Mouse (Mus musculus) granulocyte monocyte progenitor cell, adult 5-6 weeks (primary cell): ENCODE data around the gene Ptger4. TPM values are rescaled to one million over a fixed set of nuclear protein-coding genes. Genes with fewer than 3 reads are reported as not detected.

ENCODE experiments used
- ATAC-seq: replicated peaks from 2 replicates; pipeline ENCODE4 v1.8.0; 2016; ENCODE audit warnings: mild to moderate bottlenecking, moderate TSS enrichment, inconsistent platforms; ENCODE audit not compliant: poor library complexity, severe bottlenecking
- total RNA-seq, 2 experiments: library from RNA; stranded (forward) in 1 of 2; stranded (reverse) in 1 of 2; fragments of 200-712, 200-1000 nt in 1 of 2; fragments of >200 nt in 1 of 2; fragmentation: Nextera tagmentation in 1 of 2; gene quantifications; 2 replicates each; pipeline ENCODE4 v1.2.3; 2014 to 2017

Gene Ptger4
- total RNA-seq, 2 experiments from 2014 or later = 3.7 to 5.8 TPM

DNA sequence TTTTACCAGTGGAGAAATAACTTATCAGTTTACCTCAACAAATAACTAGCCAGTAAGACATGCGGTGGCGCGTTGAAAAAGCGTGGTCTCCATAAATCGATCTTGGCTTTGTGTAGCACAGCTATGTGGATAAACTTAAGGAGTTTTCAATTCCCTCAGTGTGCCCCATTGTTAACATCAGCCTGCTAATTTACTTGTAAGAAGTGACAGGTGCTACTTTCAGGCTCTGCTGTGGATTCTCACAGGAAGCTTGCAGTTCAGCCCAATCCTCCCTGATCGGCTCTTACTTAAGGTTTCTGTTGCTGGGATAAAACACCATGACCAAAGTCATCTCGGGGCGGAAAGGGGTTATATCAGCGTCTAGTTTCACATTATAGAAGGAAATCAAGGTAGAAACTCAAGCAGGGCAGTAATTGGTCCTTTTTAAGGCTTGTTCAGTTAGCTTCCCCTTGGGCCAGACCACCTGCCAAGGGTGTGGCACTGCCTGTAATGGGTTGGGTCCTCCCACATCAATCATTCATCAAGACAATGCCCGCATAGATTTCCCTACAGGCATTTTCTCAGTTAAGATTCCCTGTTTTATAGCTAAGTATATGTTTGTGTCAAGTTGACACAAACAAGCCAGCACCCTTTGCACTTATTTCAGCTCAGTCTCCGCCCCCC, 59.2 kb downstream of the Ptger4 start:
- peak; percentile 41 for ATAC-seq

DNA sequence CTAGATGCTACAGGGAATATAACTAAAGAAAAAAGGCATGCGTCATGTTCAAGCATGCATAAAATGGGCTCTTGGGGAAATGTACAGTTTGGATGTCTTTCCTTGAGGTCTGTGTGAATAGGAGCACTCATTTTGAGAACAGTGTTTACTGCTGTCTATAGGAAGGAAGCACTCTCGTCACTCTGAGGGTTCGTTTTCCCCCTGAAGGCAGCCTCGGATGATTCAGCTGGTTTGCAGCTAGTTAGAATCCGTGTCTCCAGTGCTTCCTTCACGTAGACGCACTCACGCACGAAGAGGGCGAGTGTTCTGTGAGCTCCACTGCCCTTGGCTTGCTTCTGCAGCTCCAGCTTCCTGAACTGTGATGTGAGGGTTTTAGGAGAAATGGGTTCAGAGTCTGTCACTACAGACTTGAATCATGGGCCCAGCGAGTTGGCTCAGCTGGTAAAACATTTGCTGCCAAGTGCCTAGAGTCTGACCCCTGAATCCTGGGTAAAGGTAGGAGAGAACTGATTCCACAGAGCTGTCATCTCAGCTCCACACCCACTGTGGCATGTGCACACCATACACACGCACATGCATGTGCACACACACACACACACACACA, 70.7 kb downstream of the Ptger4 start:
- peak; percentile 37; the same call in 1 of the 2 replicates for ATAC-seq

DNA sequence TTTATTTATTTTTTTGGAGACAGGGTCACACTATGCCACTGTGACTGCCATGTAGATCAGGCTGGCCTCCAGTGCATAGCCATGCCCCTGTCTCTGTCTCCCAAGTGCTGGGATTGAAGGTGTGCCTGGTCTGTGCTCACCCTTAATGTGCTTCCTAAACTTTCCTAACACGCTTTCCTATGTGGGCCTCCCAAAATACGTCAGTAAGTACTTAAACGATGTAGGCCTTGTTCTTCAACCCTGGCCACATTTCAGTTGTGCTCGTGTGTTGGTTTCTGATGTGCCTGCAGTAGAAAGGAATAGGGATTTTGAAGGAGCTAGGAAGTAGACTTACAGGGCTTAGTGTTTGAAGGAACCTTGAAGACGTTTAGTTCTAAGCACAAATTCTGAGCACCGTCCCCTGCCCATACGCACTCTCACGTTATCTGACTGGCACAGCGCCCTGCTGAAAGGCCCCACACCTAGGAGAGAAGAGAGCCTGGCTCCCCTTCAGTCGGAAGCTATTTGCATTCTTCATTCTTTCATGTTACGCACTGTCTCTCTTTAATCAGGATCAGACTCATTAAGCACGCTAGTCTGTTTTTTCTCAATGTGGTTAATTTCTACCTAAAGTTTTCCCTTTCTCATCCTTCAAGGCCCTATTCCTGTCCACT, 78.7 kb downstream of the Ptger4 start:
- no peak for ATAC-seq

DNA sequence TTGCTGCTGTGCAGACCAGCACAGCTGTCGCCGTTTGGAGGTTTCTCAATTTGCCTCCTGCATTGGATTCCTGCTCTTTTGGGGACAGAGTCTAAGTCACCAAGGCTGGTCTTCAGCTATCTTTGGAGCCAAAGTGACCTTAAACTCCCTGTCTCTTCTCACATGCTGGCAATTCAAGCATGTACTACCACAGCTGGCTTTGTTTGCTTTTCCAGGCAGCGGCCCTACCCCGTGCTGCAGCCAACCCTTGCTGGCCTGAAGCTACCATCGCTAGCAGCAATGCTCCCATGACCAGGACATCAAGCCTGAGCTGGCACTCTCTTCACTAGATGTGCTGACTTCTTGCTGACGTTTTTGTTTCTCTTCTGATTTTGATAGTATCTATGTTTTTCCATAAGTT, 85.2 kb downstream of the Ptger4 start:
- no peak for ATAC-seq

DNA sequence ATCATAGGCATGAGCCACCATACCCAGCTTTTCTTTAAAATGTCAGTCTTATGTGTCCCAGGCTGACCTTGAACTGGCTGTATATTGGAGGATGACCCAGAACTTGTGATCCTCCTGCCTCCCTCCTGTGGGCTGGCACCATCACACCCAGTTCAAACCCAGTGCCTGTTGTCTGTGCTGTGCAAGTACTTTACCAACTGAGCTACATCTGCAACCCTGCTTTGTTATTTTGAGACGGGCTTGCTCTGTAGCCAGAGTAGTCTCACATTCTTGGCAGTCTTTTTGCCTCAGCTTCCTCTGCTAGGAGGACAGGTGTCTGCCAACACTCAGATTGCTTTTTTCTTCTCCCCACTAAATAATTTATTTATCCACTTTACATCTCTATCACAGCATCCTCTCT, 86.6 kb downstream of the Ptger4 start:
- no peak for ATAC-seq

Other genes with a start within 250 kb of the Ptger4 start
- gene C7, start 180.4 kb downstream of the Ptger4 start, total RNA-seq (2014; fragmentation: Nextera tagmentation) = not detected in 2 replicates
- not detected in 2 replicates for gene C7, start 180.4 kb downstream of the Ptger4 start, total RNA-seq (2017)
- 0.06 and 1.9 TPM in 2 replicates for gene Card6, start 135.6 kb downstream of the Ptger4 start, total RNA-seq (2014; fragmentation: Nextera tagmentation)
- gene Card6, start 135.6 kb downstream of the Ptger4 start, total RNA-seq (2017) = 0.05 and 0.22 TPM in 2 replicates
- gene Rpl37, start 127.5 kb downstream of the Ptger4 start, total RNA-seq (2014; fragmentation: Nextera tagmentation) = 2,587 and 2,602 TPM in 2 replicates
- gene Rpl37, start 127.5 kb downstream of the Ptger4 start, total RNA-seq (2017) = 1,276 and 1,288 TPM in 2 replicates
- 19.1 and 19.2 TPM in 2 replicates for gene Prkaa1, start 100.3 kb downstream of the Ptger4 start, total RNA-seq (2014; fragmentation: Nextera tagmentation)
- gene Prkaa1, start 100.3 kb downstream of the Ptger4 start, total RNA-seq (2017) = 19.2 and 21.1 TPM in 2 replicates
- 18.0 and 50.2 TPM in 2 replicates for gene Ttc33, start 58.7 kb downstream of the Ptger4 start, total RNA-seq (2014; fragmentation: Nextera tagmentation)
- 41.7 and 56.9 TPM in 2 replicates for gene Ttc33, start 58.7 kb downstream of the Ptger4 start, total RNA-seq (2017)